Mouse (Mus musculus): ENCODE data around the gene Psmc5.

Psmc5 gene

GRCm38 (mm10) chr11:106268326-106269059 lies 12.5 kb downstream of the Psmc5 start:
- DNase-seq (ENCODE audit: low spot score in 2 of 2) = peak; percentile 72 to 84

DNA sequence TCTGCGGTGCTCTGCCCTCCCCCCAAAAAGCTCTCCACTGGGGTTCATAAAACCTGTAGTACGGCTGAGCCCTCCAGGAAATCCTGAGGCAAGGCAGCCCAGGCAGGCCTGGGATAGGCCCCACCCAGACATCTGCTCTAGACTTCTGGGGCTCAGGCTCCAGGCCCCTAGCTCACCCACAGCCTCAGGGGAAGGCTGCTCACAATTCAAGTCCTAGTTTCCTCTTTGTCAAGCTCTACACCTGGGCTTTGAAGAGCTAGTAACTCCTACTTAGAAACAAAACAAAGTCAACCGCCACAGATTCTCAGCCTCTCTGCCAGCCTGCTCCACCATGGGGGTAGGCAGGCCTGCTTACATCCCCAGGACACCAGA lies 13.1 kb downstream of the Psmc5 start:
- no peak for DNase-seq (ENCODE audit: low spot score in 2 of 2)

GRCm38 (mm10) chr11:106271131-106271793 lies 15.3 kb downstream of the Psmc5 start:
- no peak for DNase-seq (ENCODE audit: low spot score in 2 of 2)

DNA sequence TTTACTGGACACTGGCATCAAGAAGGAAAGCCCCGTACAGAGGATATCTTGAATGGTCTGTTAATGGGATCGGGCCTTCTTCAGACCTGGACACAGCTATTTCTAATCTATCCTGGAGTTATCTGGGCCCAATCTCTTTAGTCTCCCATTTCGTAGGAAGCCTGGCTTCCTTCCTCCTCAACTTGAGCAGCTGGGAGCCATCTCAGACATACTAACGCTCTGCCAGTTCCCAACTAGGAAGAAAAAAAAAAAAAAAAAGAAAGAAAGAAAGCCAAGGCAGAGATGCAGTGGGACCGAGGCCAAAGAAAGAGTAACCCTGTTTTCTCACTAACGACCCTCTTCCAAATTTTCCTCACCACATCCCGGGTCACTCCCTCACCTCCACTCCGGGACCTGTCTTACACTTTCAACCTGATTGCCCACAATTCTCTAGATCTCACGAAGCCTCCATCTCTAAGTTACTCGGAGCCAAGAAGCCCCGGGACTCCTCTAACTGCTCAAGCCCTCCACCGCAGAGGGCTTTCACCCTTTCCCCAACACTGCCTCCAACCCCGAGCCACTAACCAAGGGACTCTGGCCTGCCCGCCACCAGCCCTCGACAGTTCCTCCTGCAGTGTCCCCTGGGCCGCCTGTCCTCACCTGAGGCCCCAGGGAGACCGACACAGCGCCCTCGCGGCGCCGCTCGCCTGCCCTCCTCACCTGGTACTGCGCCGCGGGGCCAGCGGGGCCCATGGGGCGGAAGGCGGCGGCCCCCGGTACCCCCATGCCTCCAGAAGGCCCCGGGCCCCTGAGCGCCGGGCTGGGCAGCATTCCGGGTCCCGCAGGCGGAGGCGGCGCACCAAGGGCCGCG lies 16.1 kb downstream of the Psmc5 start:
- DNase-seq (ENCODE audit: low spot score in 2 of 2) = no peak

GRCm38 (mm10) chr11:106272644-106273310 lies 16.8 kb downstream of the Psmc5 start, which contains the start of gene Smarcd2:
Smarcd2 (minus strand) TSS chr11:106272972.
- DNase-seq (ENCODE audit: low spot score in 2 of 2) = peak; percentile 99 to 100

GRCm38 (mm10) chr11:106273311-106273684 lies 17.3 kb downstream of the Psmc5 start:
- no peak for DNase-seq (ENCODE audit: low spot score in 2 of 2)

- DNase-seq (ENCODE audit: low spot score in 2 of 2) = no peak
These were observed 17.9 kb downstream of the Psmc5 start for GRCm38 (mm10) chr11:106273811-106274210.

GRCm38 (mm10) chr11:106274374-106274773 lies 18.4 kb downstream of the Psmc5 start:
- no peak for DNase-seq (ENCODE audit: low spot score in 2 of 2)

GRCm38 (mm10) chr11:106274971-106275411 lies 19.0 kb downstream of the Psmc5 start:
- peak; percentile 73 for DNase-seq (ENCODE audit: low spot score in 2 of 2)

DNA sequence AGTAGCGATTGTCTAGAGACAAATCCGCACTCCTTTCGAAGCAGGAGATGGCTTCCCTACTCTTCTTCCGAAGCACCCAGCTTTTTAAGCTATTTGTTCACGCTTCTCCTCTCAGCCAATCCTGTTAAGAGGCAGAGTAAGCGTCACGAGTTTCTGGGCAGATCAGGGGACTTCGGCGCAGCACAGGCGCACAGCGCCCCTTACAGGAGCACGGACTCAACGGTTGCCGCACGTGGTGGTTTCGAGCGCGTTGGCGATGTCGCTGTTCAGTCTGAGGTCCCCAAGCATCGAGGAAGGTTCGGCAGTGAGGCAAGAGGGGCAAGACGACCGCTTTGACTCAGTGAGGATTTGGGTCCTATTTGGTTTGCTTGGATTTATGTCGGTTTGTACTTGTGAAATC lies 20.5 kb downstream of the Psmc5 start, which contains the start of gene Tcam1:
Tcam1 (plus strand) TSS at position 219 of the 400 bp plus-strand sequence.
- peak; percentile 88 to 95 for DNase-seq (ENCODE audit: low spot score in 2 of 2)

GRCm38 (mm10) chr11:106282452-106282851 lies 26.5 kb downstream of the Psmc5 start:
- DNase-seq (ENCODE audit: low spot score in 2 of 2) = no peak

GRCm38 (mm10) chr11:106283371-106283770 lies 27.4 kb downstream of the Psmc5 start:
- DNase-seq (ENCODE audit: low spot score in 2 of 2) = no peak

GRCm38 (mm10) chr11:106284126-106284525 lies 28.2 kb downstream of the Psmc5 start:
- no peak for DNase-seq (ENCODE audit: low spot score in 2 of 2)

- no peak for DNase-seq (ENCODE audit: low spot score in 2 of 2)
These were observed 30.3 kb downstream of the Psmc5 start for GRCm38 (mm10) chr11:106286206-106286605.

GRCm38 (mm10) chr11:106286987-106287386 lies 31.0 kb downstream of the Psmc5 start:
- no peak for DNase-seq (ENCODE audit: low spot score in 2 of 2)

DNA sequence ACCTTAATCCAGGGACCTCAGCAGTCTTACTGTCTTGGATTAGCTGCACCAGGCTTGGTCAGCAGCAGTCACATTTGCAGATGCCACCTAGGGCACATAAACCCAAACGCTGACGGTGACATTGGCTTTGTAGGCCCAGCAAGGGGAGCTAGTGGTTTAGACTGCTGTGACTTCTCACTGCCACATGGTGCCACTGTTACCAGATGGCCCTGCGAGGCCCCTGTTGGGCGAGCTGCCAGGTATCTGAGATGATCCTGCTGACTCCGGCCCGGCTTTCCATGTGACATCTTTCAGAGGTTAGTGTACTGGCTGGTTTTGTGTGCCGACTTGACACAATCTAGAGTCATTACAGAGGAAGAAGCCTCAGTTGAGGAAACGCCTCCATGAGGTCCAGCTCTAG lies 33.4 kb downstream of the Psmc5 start:
- no peak for DNase-seq (ENCODE audit: low spot score in 2 of 2)

GRCm38 (mm10) chr11:106290376-106290775 lies 34.4 kb downstream of the Psmc5 start:
- DNase-seq (ENCODE audit: low spot score in 2 of 2) = no peak

DNA sequence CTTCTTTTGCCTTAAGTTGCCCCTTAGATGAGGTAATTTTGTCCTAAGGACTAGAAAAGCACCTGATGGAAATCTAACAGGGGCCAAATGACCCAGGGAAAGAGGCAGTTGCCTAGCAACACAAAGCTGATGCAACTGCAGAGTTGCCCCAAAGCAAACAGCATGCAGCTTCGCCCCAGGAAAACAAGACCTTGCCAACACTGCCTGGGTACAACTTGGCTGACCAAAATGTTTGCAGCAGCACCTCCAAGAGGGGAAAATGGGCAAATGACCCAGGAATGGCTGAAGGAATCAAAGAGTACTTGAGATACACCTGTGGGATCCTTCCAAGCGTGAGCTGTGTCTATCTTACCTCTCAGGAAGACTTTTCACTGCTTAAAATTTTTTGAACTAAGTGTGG lies 35.9 kb downstream of the Psmc5 start:
- DNase-seq (ENCODE audit: low spot score in 2 of 2) = no peak

GRCm38 (mm10) chr11:106301765-106302164 lies 45.8 kb downstream of the Psmc5 start, which contains the start of gene Gh:
Gh (minus strand) TSS chr11:106301865.
- DNase-seq (ENCODE audit: low spot score in 2 of 2) = no peak

- no peak for DNase-seq (ENCODE audit: low spot score in 2 of 2)
These were observed 46.7 kb downstream of the Psmc5 start for GRCm38 (mm10) chr11:106302634-106303033.

- DNase-seq (ENCODE audit: low spot score in 2 of 2) = no peak
These were observed 49.6 kb downstream of the Psmc5 start for GRCm38 (mm10) chr11:106305348-106306064.

Measured in urinary bladder, postnatal 4 days (tissue).